Mouse (Mus musculus) intestine, postnatal 0 days (tissue): ENCODE results near the gene Per1. TPM values are rescaled to one million over a fixed set of nuclear protein-coding genes. Genes with fewer than 3 reads are reported as not detected.

Experiments used
- ATAC-seq: fragments of 200-750 bp; cut with Nextera tagmentation; 2 replicates; pipeline ENCODE4 v1.8.0; 2017; ENCODE audit warnings: mild to moderate bottlenecking, moderate TSS enrichment, moderate library complexity
- H3K27ac ChIP-seq: fragments of 300-500 bp; sonication (generic); 2 replicates; pipeline ENCODE4 v1.5.1; 2014; ENCODE audit warnings: mild to moderate bottlenecking, low read depth, low read length, moderate library complexity
- H3K27me3 ChIP-seq: fragments of 300-500 bp; sonication (generic); replicated peaks from 2 replicates; pipeline ENCODE4 v1.6.1; 2014; ENCODE audit warnings: low read length, mixed read lengths; ENCODE audit not compliant: control insufficient read depth, insufficient read depth
- H3K36me3 ChIP-seq: fragments of 300-500 bp; sonication (generic); 2 replicates; pipeline ENCODE4 v1.6.1; 2014; ENCODE audit warnings: mild to moderate bottlenecking, moderate library complexity; ENCODE audit not compliant: control insufficient read depth, insufficient read depth
- H3K4me1 ChIP-seq: fragments of 300-500 bp; sonication (generic); replicated peaks from 2 replicates; pipeline ENCODE4 v1.6.1; 2014; ENCODE audit warnings: antibody characterized with exemption, low read length, mixed read lengths; ENCODE audit not compliant: control insufficient read depth, insufficient read depth
- H3K4me2 ChIP-seq: fragments of 300-500 bp; sonication (generic); replicated peaks from 2 replicates; pipeline ENCODE4 v1.6.1; 2014; ENCODE audit warnings: low read depth, mild to moderate bottlenecking, moderate library complexity
- H3K4me3 ChIP-seq: fragments of 300-500 bp; sonication (generic); 2 replicates; pipeline ENCODE4 v1.5.1; 2014; ENCODE audit warnings: low read depth, low read length
- H3K9ac ChIP-seq: fragments of 300-500 bp; sonication (generic); 2 replicates; pipeline ENCODE4 v1.6.1; 2014; ENCODE audit warnings: mild to moderate bottlenecking, low read depth, low read length
- H3K9me3 ChIP-seq: fragments of 300-500 bp; sonication (generic); 2 replicates; pipeline ENCODE4 v1.6.1; 2016; ENCODE audit warnings: mixed run types; ENCODE audit not compliant: control insufficient read depth
- CTCF ChIP-seq: sonication (generic); IDR thresholded peaks from 2 replicates; pipeline ENCODE4 v1.5.1; 2016; ENCODE audit warnings: low read depth, mild to moderate bottlenecking, control low read depth, antibody characterized with exemption, moderate library complexity
- WGBS: fragments of 180-500 bp; shearing (Covaris S2); extraction: QIAGEN DNeasy Blood & Tissue Kit; methylation state at CpG from one replicate; pipeline ENCODE4 v1.1.7; 2014; 5-methylcytosine and 5-hydroxymethylcytosine counted together
- polyA plus RNA-seq: library from polyadenylated mRNA; unstranded; fragments of >200 nt; fragmentation: Nextera tagmentation; extraction: Ambion mirVana; gene quantifications from 2 replicates; pipeline ENCODE4 v1.2.1, GENCODE M21; 2015

Per1 gene
- polyA plus RNA-seq, 1 experiment from 2014 or later, result 11.3 TPM

GRCm38 (mm10) chr11:69078041-69078440 lies 17.0 kb upstream of the Per1 start:
- no peak for ATAC-seq
- no peak overlapping the region for H3K27ac ChIP-seq
- no peaks in the 10 kb centered on the region for H3K4me1 ChIP-seq
- H3K27me3 ChIP-seq, result no peaks in the 10 kb centered on the region
- H3K4me2 ChIP-seq, result no peak overlapping the region
- TF ChIP-seq CTCF, result no peak
- WGBS, result 62% methylated on average over 6 of the region's 6 CpGs
- H3K4me3 ChIP-seq, result no peak overlapping the region
- no peaks in the 10 kb centered on the region for H3K9me3 ChIP-seq
- no peak overlapping the region for H3K9ac ChIP-seq
- no peaks in the 10 kb centered on the region for H3K36me3 ChIP-seq

- no peak for TF ChIP-seq CTCF
- ATAC-seq, result no peak
- H3K9ac ChIP-seq, result no peak overlapping the region
- WGBS, result 72% methylated on average over 5 of the region's 5 CpGs
- H3K4me2 ChIP-seq, result no peak overlapping the region
- no peaks in the 10 kb centered on the region for H3K27me3 ChIP-seq
- H3K9me3 ChIP-seq, result no peaks in the 10 kb centered on the region
- no peaks in the 10 kb centered on the region for H3K4me1 ChIP-seq
- no peak overlapping the region for H3K27ac ChIP-seq
- H3K36me3 ChIP-seq, result no peaks in the 10 kb centered on the region
- H3K4me3 ChIP-seq, result no peak overlapping the region
Observed at GRCm38 (mm10) chr11:69078805-69079438, 16.1 kb upstream of the Per1 start.

- Histone ChIP-seq H3K9ac (no peak overlapping the region), H3K27me3 (no peaks in the 10 kb centered on the region), H3K27ac (peak overlapping the region; percentile 78), H3K4me3 (no peak overlapping the region), H3K4me1 (no peaks in the 10 kb centered on the region), H3K9me3 (no peaks in the 10 kb centered on the region), H3K36me3 (no peaks in the 10 kb centered on the region), H3K4me2 (no peak overlapping the region; the same call in 1 of the 2 replicates)
- WGBS, result 63% methylated on average over 15 of the region's 15 CpGs
- no peak for TF ChIP-seq CTCF
- ATAC-seq, result peak; percentile 83
Observed at GRCm38 (mm10) chr11:69080102-69080854, 14.7 kb upstream of the Per1 start.

GRCm38 (mm10) chr11:69080855-69081222 lies 14.2 kb upstream of the Per1 start:
- H3K27ac ChIP-seq, result peak overlapping the region; percentile 78; the same call in 1 of the 2 replicates
- no peak for ATAC-seq
- TF ChIP-seq CTCF, result no peak
- no peaks in the 10 kb centered on the region for H3K4me1 ChIP-seq
- no peaks in the 10 kb centered on the region for H3K27me3 ChIP-seq
- WGBS, result 89% methylated on average over 8 of the region's 8 CpGs
- H3K9ac ChIP-seq, result no peak overlapping the region
- no peaks in the 10 kb centered on the region for H3K9me3 ChIP-seq
- H3K4me3 ChIP-seq, result no peak overlapping the region
- no peaks in the 10 kb centered on the region for H3K36me3 ChIP-seq
- H3K4me2 ChIP-seq, result no peak overlapping the region

GRCm38 (mm10) chr11:69081613-69082012 lies 13.4 kb upstream of the Per1 start:
- Histone ChIP-seq H3K4me2 (no peak overlapping the region), H3K9ac (no peak overlapping the region), H3K9me3 (no peaks in the 10 kb centered on the region), H3K27me3 (no peaks in the 10 kb centered on the region), H3K36me3 (no peaks in the 10 kb centered on the region), H3K27ac (no peak overlapping the region), H3K4me1 (no peaks in the 10 kb centered on the region), H3K4me3 (no peak overlapping the region)
- WGBS, result 70% methylated on average over 7 of the region's 7 CpGs
- no peak for ATAC-seq
- TF ChIP-seq CTCF, result no peak

- no peaks in the 10 kb centered on the region for H3K9me3 ChIP-seq
- no peaks in the 10 kb centered on the region for H3K27me3 ChIP-seq
- no peak overlapping the region for H3K4me3 ChIP-seq
- no peak overlapping the region for H3K27ac ChIP-seq
- no peak overlapping the region for H3K9ac ChIP-seq
- H3K4me2 ChIP-seq, result no peak overlapping the region
- peaks cover 8% of the 10 kb centered on the region; the same call in 1 of the 2 replicates for H3K4me1 ChIP-seq
- ATAC-seq, result no peak
- peaks cover 12% of the 10 kb centered on the region; the same call in 1 of the 2 replicates for H3K36me3 ChIP-seq
- TF ChIP-seq CTCF, result no peak
- 63% methylated on average over 6 of the region's 6 CpGs for WGBS
Observed at GRCm38 (mm10) chr11:69085608-69086007, 9.4 kb upstream of the Per1 start.
